Mouse (Mus musculus): Measurements from ENCODE around the gene Cct4. TPM values are rescaled to one million over a fixed set of nuclear protein-coding genes. Genes with fewer than 3 reads are reported as not detected.

Gene Cct4
- polyA plus RNA-seq, 1 experiment from 2014 or later, result 336 TPM

- H3K4me2 ChIP-seq (ENCODE audit: low read length), result no peak overlapping the region
These were observed 38.6 kb downstream of the Cct4 start for GRCm38 (mm10) chr11:23028957-23029356.

GRCm38 (mm10) chr11:23029399-23029798, 39.1 kb downstream of the Cct4 start:
- Histone ChIP-seq H3K27me3 (ENCODE audit: control insufficient read depth, insufficient read depth, low read length) (no peaks in the 10 kb centered on the region), H3K36me3 (ENCODE audit: control insufficient read depth, insufficient read depth, low read length) (no peaks in the 10 kb centered on the region), H3K4me3 (replicated peaks; ENCODE audit: low read depth, low read length) (no peak overlapping the region), H3K9ac (replicated peaks; ENCODE audit: low read length) (no peak overlapping the region), H3K9me3 (ENCODE audit: control insufficient read depth, low read length) (no peaks in the 10 kb centered on the region), H3K27ac (replicated peaks; ENCODE audit: low read depth, low read length) (no peak overlapping the region), H3K4me2 (ENCODE audit: low read length) (no peak overlapping the region), H3K4me1 (ENCODE audit: control insufficient read depth, insufficient read depth, low read length) (no peaks in the 10 kb centered on the region)
- ATAC-seq (ENCODE audit: low FRiP score, low TSS enrichment), result no peak
- WGBS, result 80% methylated on average over 6 of the region's 6 CpGs
- DNase-seq, result no peak

More at GRCm38 (mm10) chr11:23028957-23029356, 38.6 kb downstream of the Cct4 start:
- Histone ChIP-seq H3K4me1 (ENCODE audit: control insufficient read depth, insufficient read depth, low read length) (no peaks in the 10 kb centered on the region), H3K9ac (replicated peaks; ENCODE audit: low read length) (no peak overlapping the region), H3K27ac (replicated peaks; ENCODE audit: low read depth, low read length) (no peak overlapping the region), H3K36me3 (ENCODE audit: control insufficient read depth, insufficient read depth, low read length) (no peaks in the 10 kb centered on the region), H3K27me3 (ENCODE audit: control insufficient read depth, insufficient read depth, low read length) (no peaks in the 10 kb centered on the region), H3K9me3 (ENCODE audit: control insufficient read depth, low read length) (no peaks in the 10 kb centered on the region), H3K4me3 (replicated peaks; ENCODE audit: low read depth, low read length) (no peak overlapping the region)
- 72% methylated on average over 3 of the region's 3 CpGs for WGBS
- DNase-seq (no peak), ATAC-seq (ENCODE audit: low FRiP score, low TSS enrichment) (no peak)

GRCm38 (mm10) chr11:23047252-23047651, 56.9 kb downstream of the Cct4 start:
- ATAC-seq (ENCODE audit: low FRiP score, low TSS enrichment), result no peak
- Histone ChIP-seq H3K27me3 (ENCODE audit: control insufficient read depth, insufficient read depth, low read length) (no peaks in the 10 kb centered on the region), H3K9me3 (ENCODE audit: control insufficient read depth, low read length) (no peaks in the 10 kb centered on the region), H3K27ac (replicated peaks; ENCODE audit: low read depth, low read length) (no peak overlapping the region), H3K9ac (replicated peaks; ENCODE audit: low read length) (no peak overlapping the region), H3K4me2 (ENCODE audit: low read length) (no peak overlapping the region), H3K4me3 (replicated peaks; ENCODE audit: low read depth, low read length) (no peak overlapping the region), H3K36me3 (ENCODE audit: control insufficient read depth, insufficient read depth, low read length) (no peaks in the 10 kb centered on the region), H3K4me1 (ENCODE audit: control insufficient read depth, insufficient read depth, low read length) (no peaks in the 10 kb centered on the region)
- 67% methylated on average over 5 of the region's 5 CpGs for WGBS
- no peak for DNase-seq

- Histone ChIP-seq H3K4me3 (replicated peaks; ENCODE audit: low read depth, low read length) (no peak overlapping the region), H3K36me3 (ENCODE audit: control insufficient read depth, insufficient read depth, low read length) (no peaks in the 10 kb centered on the region), H3K9ac (replicated peaks; ENCODE audit: low read length) (no peak overlapping the region), H3K4me2 (ENCODE audit: low read length) (peak overlapping the region; percentile 34), H3K27ac (replicated peaks; ENCODE audit: low read depth, low read length) (no peak overlapping the region), H3K4me1 (ENCODE audit: control insufficient read depth, insufficient read depth, low read length) (no peaks in the 10 kb centered on the region), H3K27me3 (ENCODE audit: control insufficient read depth, insufficient read depth, low read length) (no peaks in the 10 kb centered on the region), H3K9me3 (ENCODE audit: control insufficient read depth, low read length) (no peaks in the 10 kb centered on the region)
- DNase-seq (peak; percentile 9), ATAC-seq (ENCODE audit: low FRiP score, low TSS enrichment) (no peak)
- 52% methylated on average over 20 of the region's 20 CpGs for whole genome bisulfite sequencing
These were observed 57.6 kb downstream of the Cct4 start for GRCm38 (mm10) chr11:23047663-23048582.

GRCm38 (mm10) chr11:23049642-23050041, 59.3 kb downstream of the Cct4 start:
- Histone ChIP-seq H3K4me1 (ENCODE audit: control insufficient read depth, insufficient read depth, low read length) (no peaks in the 10 kb centered on the region), H3K9ac (replicated peaks; ENCODE audit: low read length) (no peak overlapping the region), H3K4me3 (replicated peaks; ENCODE audit: low read depth, low read length) (no peak overlapping the region), H3K4me2 (ENCODE audit: low read length) (no peak overlapping the region), H3K36me3 (ENCODE audit: control insufficient read depth, insufficient read depth, low read length) (no peaks in the 10 kb centered on the region), H3K27me3 (ENCODE audit: control insufficient read depth, insufficient read depth, low read length) (no peaks in the 10 kb centered on the region), H3K9me3 (ENCODE audit: control insufficient read depth, low read length) (no peaks in the 10 kb centered on the region), H3K27ac (replicated peaks; ENCODE audit: low read depth, low read length) (no peak overlapping the region)
- DNase-seq, result peak; percentile 25
- ATAC-seq (ENCODE audit: low FRiP score, low TSS enrichment), result no peak

- DNase-seq (no peak), ATAC-seq (ENCODE audit: low FRiP score, low TSS enrichment) (no peak)
- no peaks in the 10 kb centered on the region for H3K4me1 ChIP-seq (ENCODE audit: control insufficient read depth, insufficient read depth, low read length)
- WGBS, result 65% methylated on average over 4 of the region's 4 CpGs
- no peak overlapping the region for H3K4me3 ChIP-seq (replicated peaks; ENCODE audit: low read depth, low read length)
- H3K27ac ChIP-seq (replicated peaks; ENCODE audit: low read depth, low read length), result no peak overlapping the region
- H3K27me3 ChIP-seq (ENCODE audit: control insufficient read depth, insufficient read depth, low read length), result no peaks in the 10 kb centered on the region
- no peaks in the 10 kb centered on the region for H3K36me3 ChIP-seq (ENCODE audit: control insufficient read depth, insufficient read depth, low read length)
- no peak overlapping the region for H3K9ac ChIP-seq (replicated peaks; ENCODE audit: low read length)
- no peaks in the 10 kb centered on the region for H3K9me3 ChIP-seq (ENCODE audit: control insufficient read depth, low read length)
- no peak overlapping the region for H3K4me2 ChIP-seq (ENCODE audit: low read length)
These were observed 62.0 kb downstream of the Cct4 start for GRCm38 (mm10) chr11:23052353-23052752.

Other genes starting within 250 kb of the Cct4 start
- gene B3gnt2, start 129.6 kb upstream of the Cct4 start, polyA plus RNA-seq (2014; fragmentation: Nextera tagmentation; extraction: Ambion mirVana), result 1.3 and 2.6 TPM in 2 replicates
- gene Zrsr1, start 18.5 kb upstream of the Cct4 start, polyA plus RNA-seq (2014; fragmentation: Nextera tagmentation; extraction: Ambion mirVana), result 4.7 and 5.8 TPM in 2 replicates
- 2.6 and 4.5 TPM in 2 replicates for gene Gm28048, start 8.4 kb upstream of the Cct4 start, polyA plus RNA-seq (2014; fragmentation: Nextera tagmentation; extraction: Ambion mirVana)
- gene Commd1, start 8.1 kb upstream of the Cct4 start, polyA plus RNA-seq (2014; fragmentation: Nextera tagmentation; extraction: Ambion mirVana), result 266 and 270 TPM in 2 replicates
- gene Fam161a, start 17.0 kb downstream of the Cct4 start, polyA plus RNA-seq (2014; fragmentation: Nextera tagmentation; extraction: Ambion mirVana), result 3.7 and 5.1 TPM in 2 replicates

All from midbrain, embryonic 14.5 days (tissue).